Mouse (Mus musculus) embryo, embryonic 10 days (tissue): ENCODE measurements around the gene Hyal2.

ENCODE experiments used
- DNase-seq: peaks from one replicate; pipeline ENCODE4 v3.0.0-alpha.2; 2015; ENCODE audit warnings: low spot score

Gene Hyal2

GRCm38 (mm10) chr9:107590773-107591060 lies 23.0 kb downstream of the Hyal2 start:
- no peak for DNase-seq

- no peak for DNase-seq
These were observed 25.6 kb downstream of the Hyal2 start for GRCm38 (mm10) chr9:107593101-107593976.

GRCm38 (mm10) chr9:107594281-107595062 lies 26.7 kb downstream of the Hyal2 start:
- DNase-seq: no peak

- DNase-seq: no peak
These were observed 29.1 kb downstream of the Hyal2 start for GRCm38 (mm10) chr9:107596619-107597569.

GRCm38 (mm10) chr9:107598385-107598784 lies 30.6 kb downstream of the Hyal2 start:
- no peak for DNase-seq

- DNase-seq: no peak
These were observed 31.7 kb downstream of the Hyal2 start for GRCm38 (mm10) chr9:107599433-107599832.

GRCm38 (mm10) chr9:107599842-107600241 lies 32.1 kb downstream of the Hyal2 start:
- DNase-seq: peak; percentile 50

GRCm38 (mm10) chr9:107600745-107601144 lies 33.0 kb downstream of the Hyal2 start:
- DNase-seq: no peak

GRCm38 (mm10) chr9:107601275-107601674 lies 33.5 kb downstream of the Hyal2 start:
- no peak for DNase-seq

GRCm38 (mm10) chr9:107602068-107602648 lies 34.4 kb downstream of the Hyal2 start:
- peak; percentile 93 for DNase-seq

GRCm38 (mm10) chr9:107603251-107603650 lies 35.5 kb downstream of the Hyal2 start:
- no peak for DNase-seq

GRCm38 (mm10) chr9:107605041-107605661 lies 37.4 kb downstream of the Hyal2 start:
- no peak for DNase-seq

GRCm38 (mm10) chr9:107606591-107606990 lies 38.8 kb downstream of the Hyal2 start:
- DNase-seq: no peak

- DNase-seq: no peak
These were observed 39.3 kb downstream of the Hyal2 start for GRCm38 (mm10) chr9:107607036-107607435.

GRCm38 (mm10) chr9:107607653-107608245 lies 40.0 kb downstream of the Hyal2 start:
- DNase-seq: no peak

- DNase-seq: no peak
These were observed 41.1 kb downstream of the Hyal2 start, which contains the start of gene Sema3b for GRCm38 (mm10) chr9:107608741-107609432. Gene Sema3b (minus strand): TSS chr9:107609229.

- DNase-seq: no peak
These were observed 41.7 kb downstream of the Hyal2 start for GRCm38 (mm10) chr9:107609433-107609830.

GRCm38 (mm10) chr9:107611456-107612190 lies 43.9 kb downstream of the Hyal2 start:
- no peak for DNase-seq

- DNase-seq: peak; percentile 97
These were observed 44.6 kb downstream of the Hyal2 start for GRCm38 (mm10) chr9:107612191-107612944.
